Mouse (Mus musculus): ENCODE data around the gene Avpr1b. TPM values are rescaled to one million over a fixed set of nuclear protein-coding genes. Genes with fewer than 3 reads are reported as not detected.

Gene Avpr1b
- polyA plus RNA-seq, 1 experiment, result not detected

DNA sequence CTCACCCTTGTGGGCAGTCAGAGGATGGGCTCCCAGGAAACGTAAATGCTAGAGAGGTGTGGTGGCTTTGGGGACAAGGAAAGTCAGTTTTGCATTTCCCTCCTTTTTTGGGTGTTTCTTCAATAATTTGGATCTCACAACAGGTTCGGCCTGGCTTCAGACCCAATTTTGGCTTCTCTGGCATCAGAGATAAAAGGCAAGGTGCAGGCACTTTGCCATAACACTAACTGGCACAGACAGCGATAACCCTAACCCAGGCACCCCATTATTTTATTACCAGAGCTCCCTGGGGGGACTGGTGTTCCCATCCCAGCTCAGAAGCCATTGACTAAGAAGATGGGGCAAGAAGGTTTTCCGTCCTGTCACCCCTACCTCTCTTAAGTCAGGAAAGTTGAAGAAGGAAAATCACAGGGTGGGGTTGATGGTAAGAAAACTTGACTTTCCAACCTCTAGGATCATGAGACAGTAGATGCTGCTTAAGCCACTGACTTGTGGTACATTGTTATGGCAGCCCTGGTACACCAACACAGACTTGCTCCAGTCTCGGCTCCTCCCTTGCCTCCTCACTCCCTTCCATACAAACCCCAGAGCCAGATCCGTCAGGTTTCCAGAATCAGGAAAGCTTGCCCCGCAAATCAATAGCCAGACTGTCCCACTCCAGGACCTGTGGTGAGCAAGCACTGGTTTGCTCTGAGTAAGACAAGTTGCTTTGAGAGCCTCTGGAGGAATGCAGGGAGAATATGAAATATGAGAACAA lies 61.9 kb downstream of the Avpr1b start:
- TF ChIP-seq FLI1 (IDR thresholded peaks at IDR 0.05; ENCODE audit: low read length) (no peak), GATA1 (IDR thresholded peaks at IDR 0.05; ENCODE audit: borderline replicate concordance, low read length) (no peak)
- H3K27me3 ChIP-seq (replicated peaks), result peaks cover 20% of the 10 kb centered on the region
- H3K4me1 ChIP-seq, result peaks cover 17% of the 10 kb centered on the region
- H3K36me3 ChIP-seq (replicated peaks; ENCODE audit: low read length), result no peaks in the 10 kb centered on the region
- no peaks in the 10 kb centered on the region for H3K9me3 ChIP-seq
- H3K4me3 ChIP-seq (replicated peaks), result no peak overlapping the region

Other genes with a start within 250 kb of the Avpr1b start
- 6.7 and 12.2 TPM in 2 replicates for gene Srgap2, start 71.9 kb upstream of the Avpr1b start, polyA plus RNA-seq (2012; ENCODE audit: insufficient read depth, low replicate concordance)
- 3.6 TPM in 1 of 2 replicates, not detected in the other for gene Fam72a, start 71.3 kb upstream of the Avpr1b start, polyA plus RNA-seq (2012; ENCODE audit: insufficient read depth, low replicate concordance)
- gene Ctse, start 39.1 kb downstream of the Avpr1b start, polyA plus RNA-seq (2012; ENCODE audit: insufficient read depth, low replicate concordance), result 4.2 TPM in 1 of 2 replicates, not detected in the other
- gene Rab7b, start 89.5 kb downstream of the Avpr1b start, polyA plus RNA-seq (2012; ENCODE audit: insufficient read depth, low replicate concordance), result 2.3 TPM in 1 of 2 replicates, not detected in the other
- gene Slc26a9, start 144.8 kb downstream of the Avpr1b start, polyA plus RNA-seq (2012; ENCODE audit: insufficient read depth, low replicate concordance), result not detected in 2 replicates
- gene Pm20d1, start 198.1 kb downstream of the Avpr1b start, polyA plus RNA-seq (2012; ENCODE audit: insufficient read depth, low replicate concordance), result not detected in 2 replicates
- 8.1 and 16.5 TPM in 2 replicates for gene Slc41a1, start 228.3 kb downstream of the Avpr1b start, polyA plus RNA-seq (2012; ENCODE audit: insufficient read depth, low replicate concordance)